Mouse (Mus musculus) thymus, postnatal 14 days (tissue): ENCODE results near the gene Mmab.

Experiments used
- DNase-seq: peaks from one replicate; pipeline ENCODE4 v3.0.0; 2021

The Mmab gene

DNA sequence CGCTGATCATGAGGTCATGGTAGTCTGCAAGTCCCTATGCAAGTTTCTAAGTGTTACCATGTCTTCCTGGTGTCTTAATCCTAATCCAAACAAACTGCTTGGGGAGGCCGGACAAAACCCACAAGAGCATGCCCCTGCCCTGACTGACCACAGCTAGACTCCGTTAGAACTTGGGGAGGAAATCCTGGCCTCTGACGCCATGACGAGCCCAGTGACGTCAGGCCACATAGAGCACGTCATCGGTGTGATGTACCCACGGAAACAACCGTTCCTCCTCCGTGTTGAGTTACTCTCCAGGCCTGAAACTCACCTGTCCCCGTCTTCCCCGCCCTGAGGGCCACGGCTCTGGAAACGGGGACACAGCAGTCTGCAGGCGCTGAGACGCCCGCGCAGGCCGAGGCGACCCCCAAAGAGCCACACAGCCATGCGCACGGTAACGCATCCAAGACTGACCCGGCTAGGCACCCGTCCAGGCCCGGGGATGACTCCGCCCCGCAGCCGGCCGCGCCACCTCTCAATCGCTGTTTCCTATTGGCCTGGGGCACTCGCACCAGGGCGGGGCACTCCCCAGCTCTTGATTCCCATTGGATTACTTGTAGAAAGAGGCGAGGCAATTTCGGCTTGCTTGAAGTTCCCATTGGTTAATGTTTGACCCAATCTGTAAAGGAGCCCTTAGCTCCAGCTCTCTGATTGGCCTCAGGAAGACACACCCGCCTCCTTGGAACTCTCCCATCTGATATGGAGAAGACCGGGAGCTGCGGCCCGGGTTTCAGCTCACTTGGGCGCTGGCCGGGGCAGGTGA, at the start of gene Mmab, which contains the start of gene Mvk:
Gene Mmab (minus strand): TSS at position 495 of the 802 bp plus-strand sequence.
Gene Mvk (plus strand): TSS at position 704 of the 802 bp plus-strand sequence.
- peak; percentile 97 for DNase-seq

DNA sequence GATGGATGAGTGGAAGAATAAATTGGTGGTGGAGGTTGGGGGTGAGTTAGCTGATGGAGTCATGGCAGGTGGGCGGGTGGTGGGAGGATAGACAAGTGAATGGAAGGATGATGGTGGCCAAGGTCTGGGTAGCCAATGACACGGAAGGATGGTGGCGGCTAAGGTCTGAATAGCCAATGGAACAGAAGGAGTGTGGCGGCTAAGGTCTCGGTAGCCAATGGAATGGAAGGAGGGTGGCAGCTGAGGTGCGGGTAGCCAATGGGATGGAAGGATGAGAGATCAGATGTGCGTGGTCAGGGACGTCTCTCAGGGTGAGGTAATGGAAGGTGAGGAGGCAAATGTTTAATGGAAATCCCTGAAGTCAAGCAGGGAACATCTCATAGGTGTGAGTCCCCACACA, 46.4 kb upstream of the Mmab start:
- no peak for DNase-seq

DNA sequence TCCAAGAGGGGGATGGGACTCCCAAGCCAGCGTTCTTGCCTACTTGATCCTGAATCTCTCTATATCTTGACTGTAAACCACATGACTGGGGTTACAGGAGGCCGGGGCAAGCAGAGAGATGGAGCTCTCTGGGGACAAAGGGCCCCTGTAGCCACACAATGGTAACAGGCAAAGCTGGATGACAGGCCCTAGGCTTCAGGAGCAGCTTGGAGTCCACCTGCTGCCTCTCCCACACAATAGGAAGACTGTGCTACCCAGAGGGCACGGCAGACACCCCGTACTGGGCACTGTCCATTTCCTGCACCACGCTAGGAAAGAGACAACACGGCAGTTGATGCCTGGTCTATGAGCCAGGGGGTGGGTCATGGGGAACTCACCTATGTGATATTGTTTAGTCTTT, 45.7 kb upstream of the Mmab start:
- DNase-seq = no peak

DNA sequence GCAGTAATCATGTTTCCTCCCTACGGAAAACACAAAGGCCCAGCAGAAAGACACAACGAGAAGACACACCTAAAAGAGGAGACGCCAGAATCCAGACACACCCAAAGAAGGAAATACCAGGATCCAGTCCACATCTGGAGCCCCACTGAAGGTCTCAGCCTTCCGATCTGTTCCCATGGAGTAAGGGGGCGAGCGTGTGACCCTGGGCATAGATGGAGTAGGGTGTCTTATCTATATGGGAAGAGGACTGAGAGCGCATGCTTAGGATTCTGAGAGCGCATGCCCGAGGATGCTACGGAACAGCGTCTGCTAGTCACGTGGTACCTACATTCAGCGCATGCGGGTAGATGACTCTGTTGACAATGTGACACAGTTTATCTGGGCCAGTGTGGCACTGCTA, 41.8 kb upstream of the Mmab start:
- no peak for DNase-seq

DNA sequence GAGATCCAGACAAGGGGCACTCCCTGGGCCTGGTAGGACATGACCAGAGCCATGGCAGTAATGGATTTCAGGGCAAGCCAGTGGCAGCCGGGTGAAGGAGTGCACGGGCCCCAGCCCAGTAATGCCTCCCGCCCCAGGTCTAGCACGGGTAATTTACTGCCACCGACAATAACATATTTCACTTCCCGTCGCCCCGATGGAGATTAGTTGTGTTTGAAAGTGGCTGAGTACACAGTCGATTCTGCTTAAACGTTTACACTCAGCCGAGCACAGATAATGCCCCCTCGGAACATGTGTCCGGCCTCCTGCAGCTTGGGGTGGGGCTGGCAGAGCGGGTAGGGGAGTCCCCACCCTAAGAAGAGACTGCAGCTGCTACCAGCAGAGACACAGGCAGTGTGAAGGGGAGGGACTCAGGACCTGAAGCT, 38.7 kb upstream of the Mmab start:
- DNase-seq = peak; percentile 58

DNA sequence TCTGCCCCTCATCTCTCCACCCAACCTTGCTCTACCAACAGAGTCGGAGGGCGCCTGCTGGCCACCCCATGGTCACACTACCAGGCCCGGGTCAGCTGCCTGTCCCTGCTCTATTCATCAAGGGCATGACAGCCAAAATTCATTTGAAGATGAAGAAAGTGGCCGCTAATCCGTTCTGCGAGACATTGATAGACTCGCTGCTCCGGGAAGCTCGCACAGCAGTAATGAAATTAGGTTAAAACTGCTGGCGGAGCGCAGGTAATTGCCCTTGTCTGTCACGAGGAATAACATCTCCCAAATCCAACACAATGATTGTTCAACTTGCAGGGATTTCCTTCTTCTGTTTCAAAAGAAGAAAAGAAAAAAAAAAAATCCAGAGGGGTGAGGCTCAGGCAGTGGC, 34.4 kb upstream of the Mmab start:
- DNase-seq = no peak

DNA sequence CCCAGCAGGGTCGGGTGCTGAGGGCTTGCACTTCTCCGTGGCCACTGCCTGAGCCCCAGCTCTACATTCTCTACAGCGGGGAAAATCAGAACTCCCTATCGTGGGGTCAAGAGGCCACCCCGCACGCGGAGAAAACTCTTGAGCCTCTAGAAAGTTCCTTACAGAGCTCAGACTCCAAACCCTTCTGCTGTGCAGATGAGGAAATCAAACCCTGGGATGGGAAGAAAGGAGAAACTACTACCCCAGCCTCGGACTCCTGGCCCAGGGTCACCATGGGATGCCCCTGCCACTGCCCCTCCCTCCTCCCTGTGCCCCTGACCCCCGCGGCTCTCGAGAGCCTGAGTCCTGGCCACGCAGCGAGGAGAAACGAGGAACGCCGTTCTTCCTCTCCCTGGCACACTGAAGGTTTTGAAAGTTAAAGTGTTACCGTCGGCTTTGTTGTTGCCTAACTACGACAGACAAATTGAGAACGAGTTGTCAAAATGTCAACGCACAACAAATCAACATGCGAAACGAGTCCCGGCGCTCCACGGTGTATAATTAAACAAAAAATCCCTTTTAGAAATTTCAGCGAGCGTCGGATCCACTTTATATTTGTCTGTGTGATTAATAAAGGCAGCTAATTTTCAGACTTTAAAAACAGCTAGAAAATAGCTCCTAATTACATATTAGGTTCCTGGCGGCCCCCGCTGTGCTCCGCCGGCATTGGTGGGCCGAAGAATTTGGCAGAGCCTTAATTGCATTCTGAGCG, 31.1 kb upstream of the Mmab start:
- no peak for DNase-seq

DNA sequence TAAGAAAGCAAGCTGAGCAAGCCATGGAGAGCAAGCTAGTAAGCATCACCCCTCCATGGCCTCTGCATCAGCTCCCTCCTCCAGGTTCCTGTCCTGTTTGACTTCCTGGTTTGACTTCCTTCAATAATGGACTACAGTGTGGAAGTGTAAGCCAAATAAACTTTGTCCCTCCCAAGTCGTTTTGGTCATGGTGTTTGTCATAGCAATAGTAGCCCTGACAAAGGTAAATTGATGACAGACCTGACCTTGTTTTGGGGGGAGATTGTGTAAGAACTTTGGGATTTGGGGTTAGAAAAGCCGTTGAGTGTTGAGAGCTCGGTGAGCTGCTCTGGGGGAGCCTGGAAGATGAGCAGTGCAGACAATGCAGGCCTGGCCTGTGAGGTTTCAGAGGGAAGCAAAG, 26.5 kb upstream of the Mmab start:
- no peak for DNase-seq

DNA sequence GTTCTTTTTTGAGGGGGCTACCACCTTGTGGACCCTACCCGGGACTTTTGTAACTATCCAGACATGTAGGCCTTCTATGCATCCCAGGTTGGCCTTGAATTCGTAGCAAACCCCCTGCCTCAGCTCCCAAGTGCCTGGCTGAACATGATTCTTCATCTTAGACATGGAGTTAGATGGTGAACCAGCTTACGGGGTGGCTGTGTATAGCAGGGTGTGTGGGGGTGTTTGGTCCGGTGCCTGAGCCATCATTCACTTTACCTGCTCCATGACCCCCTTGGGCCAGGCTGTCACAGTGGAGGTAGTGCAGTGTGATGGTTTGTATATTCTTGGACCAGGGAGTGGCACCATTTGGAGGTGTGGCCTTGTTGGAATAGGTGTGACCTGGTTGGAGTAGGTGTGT, 24.1 kb upstream of the Mmab start:
- DNase-seq = no peak

DNA sequence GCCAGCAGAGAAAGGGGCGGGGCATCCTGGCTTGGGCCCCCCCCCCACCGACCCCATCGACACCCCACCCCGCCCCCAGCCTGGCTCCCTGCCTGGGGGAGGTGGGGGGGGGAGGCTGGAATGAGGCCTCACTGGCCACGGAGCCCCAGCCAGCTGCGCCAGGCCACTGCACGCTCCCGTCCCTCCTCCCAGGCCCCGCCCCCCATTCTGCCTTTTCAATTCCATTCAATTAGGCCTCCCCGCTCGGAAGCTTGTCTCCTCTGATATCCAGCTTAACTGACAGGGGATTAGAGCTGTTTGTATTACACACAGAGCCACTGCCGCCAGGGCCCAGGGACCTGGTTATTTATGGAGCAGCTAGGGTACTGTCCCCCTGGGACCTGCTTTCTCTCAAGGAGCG, 23.6 kb upstream of the Mmab start:
- no peak for DNase-seq

DNA sequence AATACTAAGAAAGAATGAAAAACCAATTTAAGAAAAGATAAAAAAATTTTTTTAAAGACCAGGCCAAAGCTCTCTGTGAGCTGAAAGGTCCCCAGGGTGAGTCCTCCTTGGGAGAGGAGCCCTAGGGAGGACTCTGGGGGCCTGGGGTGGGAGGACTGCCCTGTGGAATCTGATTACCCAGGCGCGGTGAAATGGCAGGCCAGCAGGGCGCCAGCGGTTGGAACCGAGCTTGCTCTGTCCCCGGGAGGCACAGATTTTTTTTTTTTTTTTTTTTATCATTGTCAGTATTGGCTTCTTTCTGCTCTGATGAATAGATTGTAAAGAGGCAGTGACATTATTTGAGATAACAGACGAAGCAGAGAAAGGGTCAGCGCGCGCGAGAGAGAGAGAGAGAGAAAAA, 23.2 kb upstream of the Mmab start:
- DNase-seq = no peak

DNA sequence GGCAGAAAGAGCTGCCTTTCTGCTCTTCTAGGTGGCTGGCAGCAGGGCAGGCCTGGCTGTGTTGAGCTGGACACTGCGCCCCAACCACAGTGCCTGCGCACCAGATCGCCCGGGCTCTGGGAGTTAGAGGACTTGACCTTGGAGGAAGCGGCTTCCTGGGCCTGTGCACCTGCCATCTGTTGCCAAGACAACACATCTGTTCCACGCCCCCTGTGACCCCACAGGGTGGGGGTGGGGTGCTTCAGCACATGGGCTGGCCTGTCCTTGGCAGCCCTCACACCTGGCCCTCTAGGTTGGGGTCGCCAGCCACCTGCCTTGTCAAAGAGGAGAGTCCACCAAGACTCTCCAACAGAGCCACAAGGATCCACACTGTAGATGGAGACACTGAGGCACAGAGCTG, 21.8 kb upstream of the Mmab start:
- peak; percentile 61 for DNase-seq

DNA sequence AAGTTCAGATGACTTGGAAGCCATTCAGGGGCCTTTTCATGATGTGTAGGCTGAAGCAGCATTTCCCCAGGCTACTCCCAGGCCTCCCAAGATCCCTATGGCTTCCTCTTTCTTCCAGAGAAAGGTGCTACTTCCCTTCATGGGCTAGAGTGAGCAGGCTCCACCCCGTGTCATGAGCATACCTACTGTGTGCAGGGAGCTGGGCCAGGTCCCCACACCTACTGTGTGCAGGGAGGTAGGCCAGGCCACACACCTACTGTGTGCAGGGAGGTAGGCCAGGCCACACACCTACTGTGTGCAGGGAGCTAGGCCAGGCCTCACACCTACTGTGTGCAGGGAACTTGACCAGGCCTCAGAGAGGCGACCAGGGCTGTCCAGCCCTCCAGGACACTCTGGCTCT, 20.7 kb upstream of the Mmab start:
- DNase-seq = no peak

DNA sequence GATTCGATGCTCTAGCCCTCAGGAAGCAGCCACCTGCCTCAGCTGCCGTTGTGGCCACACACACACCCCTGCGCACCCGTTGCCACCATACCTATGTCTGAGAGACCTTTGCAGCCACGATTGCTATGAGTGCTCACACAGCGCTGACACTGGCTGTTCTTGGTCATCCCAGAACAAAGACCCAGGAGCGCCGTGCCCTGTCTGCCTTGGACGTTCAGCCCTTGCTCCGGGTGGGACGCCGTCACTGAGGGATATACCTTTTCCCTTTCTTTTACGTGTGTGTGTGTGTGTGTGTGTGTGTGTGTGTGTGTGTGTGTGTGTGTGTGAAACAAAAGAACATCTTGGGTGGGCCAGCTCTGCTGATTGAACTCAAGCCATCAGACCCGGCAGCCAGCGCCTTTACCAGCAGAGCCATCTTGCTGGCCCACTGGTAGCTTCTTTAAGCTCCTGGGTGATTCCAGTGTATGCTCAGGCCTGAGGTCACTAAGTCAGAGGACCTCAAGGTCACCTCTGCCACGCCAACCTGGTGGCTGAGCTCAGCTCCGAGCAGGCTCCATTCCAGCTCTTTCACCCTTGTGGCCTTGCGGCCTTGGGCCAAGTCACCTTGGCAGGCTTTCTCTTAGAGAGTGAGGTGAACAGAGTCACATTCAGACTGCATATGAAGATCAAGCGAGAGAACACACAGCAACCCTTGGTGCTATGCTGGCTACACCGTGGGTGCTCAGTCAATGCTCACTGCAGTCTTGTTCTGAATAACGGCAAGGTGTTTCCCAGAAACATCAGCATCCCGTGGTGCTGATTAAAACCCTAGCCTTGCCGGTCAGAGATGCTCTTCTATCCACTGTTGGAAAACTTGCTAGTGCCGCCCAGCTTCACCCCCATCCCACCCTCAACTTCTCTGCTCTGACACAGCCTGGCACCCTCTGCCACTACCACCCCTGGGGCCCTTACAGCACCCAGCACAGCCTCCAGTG, 18.5 kb upstream of the Mmab start:
- no peak for DNase-seq

DNA sequence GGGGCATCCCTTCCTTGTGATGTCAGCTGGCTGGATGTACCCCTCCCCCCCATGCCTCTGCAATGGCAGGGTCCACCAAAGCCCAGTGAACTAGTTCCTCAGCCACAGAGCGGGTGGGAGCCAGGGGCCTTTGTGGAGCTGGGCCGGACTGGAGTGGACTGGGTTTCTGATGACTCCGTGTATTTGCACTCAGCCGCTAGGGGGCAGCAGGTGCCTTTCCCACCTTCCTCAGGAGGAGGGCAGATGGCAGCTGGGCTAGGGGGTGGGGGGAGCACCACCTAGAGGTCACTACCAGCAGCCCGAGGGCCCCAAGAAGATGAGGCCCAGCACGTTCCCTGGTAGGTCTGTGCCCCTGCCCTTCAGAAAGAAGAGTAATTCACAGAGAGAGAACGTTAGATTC, 17.4 kb upstream of the Mmab start:
- DNase-seq = peak; percentile 90

DNA sequence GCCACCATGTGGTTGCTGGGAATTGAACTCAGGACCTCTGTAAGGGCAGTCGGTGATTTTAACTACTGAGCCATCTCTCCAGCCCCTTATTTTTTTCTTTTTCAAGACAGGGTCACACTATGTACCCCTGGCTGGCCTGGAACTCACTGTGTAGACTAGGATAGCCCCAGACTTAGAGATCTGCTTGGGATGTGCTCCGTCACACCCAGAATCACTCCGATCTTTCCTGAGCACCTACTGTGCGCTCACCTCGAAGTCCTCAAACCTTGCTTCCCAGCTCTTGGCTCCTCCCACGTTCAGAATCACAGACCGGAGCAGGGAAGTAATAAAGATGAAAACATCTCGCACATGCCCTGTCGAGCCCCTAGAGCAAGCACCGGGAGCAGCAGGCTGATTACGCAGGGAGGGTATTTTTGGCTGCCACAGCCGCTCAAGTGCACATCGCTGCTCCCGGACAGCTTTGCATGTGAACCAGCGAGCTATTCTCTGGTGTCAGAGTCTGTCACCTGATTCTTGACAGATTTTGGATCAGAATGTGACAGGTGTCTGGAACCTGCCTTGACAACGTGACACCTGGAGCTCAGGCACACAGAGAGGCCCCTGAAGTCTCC, 13.2 kb upstream of the Mmab start:
- no peak for DNase-seq

DNA sequence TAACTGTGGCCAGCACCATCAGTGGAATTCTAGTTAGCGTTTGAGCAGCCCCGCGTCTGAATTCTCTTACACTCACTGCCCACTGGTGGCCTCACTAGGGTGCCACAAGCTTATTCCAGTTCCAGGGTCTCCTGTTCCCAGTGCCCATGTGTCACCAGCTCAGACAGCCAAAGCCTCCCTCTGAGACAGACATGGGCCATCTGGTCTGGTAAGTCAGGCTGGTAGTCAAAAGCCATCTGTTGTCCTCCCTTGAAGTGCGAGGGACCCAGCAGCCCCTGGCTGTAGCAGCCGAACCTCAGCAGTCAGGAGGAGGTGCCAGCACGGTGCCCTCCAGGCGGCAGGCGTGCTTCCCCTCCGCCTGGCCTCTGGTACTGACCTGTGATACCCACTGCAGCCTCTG, 12.4 kb upstream of the Mmab start:
- no peak for DNase-seq

DNA sequence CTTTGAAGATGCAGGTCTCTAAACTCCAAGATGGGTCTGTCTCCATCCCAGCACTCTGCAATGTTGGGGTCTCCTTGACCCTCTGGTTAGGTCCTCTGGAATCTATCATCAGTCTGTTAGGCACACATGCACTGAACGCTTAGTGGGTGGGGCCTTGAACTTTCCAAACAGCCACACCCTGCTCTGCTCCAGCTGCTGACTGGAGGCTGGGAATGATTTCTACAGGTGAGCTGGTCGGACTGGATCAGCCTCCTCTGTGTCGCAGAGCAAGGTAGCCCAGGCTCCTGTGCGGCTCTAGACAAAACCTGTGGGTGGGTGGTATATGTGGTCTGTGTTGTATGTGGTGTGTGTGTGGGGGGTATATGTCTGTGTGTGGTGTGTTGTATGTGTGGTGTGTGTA, 5.2 kb upstream of the Mmab start:
- DNase-seq = no peak

DNA sequence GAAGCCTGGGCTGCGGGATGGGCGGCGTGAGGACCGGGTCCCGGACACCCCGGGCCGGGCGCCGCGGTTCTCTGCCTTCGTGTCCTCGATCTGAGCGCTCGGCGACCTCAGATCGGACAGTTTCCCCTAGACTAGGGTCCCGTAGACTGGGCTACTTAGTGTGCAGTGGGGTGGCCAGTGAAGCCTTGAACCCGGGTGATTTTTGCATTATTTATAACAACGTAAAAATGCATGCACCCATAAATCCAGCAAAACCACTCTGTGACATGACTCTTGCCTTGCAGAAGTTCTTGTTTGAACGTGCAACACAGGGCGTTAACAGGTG, 470 bp upstream of the Mmab start:
- no peak for DNase-seq

DNA sequence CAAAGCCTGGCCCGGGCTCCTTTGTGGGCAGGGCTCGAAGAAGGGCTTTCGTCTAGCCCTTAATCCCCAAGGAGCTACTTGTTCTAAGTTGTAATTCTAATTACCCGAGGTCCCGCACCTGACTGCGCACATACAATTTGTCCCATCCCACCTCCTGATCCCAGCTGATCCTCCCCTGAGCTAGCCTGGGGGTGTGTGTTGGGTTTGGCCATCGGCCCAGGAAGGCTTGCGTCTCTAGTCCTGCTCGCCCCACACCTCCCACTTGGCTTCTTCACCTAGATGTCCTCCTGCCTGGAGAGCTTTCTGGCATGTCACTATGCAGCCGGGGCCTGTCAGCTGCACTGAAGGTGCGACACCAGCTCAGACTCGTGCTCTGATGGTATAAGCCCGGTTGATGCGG, 8.3 kb downstream of the Mmab start:
- DNase-seq = no peak

DNA sequence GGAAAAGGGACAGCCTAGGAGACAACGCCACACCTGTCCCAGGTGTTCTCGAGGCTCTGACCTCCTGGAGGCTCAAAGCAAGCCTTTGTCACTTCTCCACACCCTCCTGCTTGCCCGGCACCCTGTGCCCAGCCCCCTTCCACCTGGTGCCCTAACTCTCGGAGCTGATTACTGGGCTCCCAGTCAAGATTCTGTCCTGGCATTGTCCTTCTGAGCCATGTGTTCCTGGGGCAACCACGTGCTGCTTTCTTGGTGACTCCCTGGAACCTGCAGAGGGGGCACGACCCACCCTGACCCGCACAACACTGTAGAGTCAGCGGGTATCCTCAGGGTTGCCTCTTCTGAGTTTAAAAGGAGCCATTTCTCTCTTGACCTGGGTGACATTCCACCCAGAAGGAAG, 9.5 kb downstream of the Mmab start:
- DNase-seq = no peak

DNA sequence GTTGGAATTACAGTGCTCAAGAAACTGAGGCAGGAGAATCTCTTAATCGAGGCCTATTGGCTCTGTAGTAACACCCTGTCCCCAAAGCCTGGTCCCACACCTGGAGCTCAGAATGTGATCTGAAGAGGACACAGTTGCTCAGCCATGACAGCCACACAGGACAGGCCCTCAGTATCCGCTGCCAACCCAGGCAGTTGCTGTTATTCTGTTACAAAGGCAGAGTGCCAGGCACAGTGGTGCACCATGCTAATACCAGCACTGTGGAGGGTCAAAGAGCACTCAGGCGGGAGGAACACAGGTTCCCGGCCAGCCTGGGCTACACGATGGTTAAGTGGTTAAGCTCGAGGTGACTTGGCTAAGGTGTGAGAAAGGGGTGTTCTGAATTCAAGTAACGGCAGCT, 14.1 kb downstream of the Mmab start:
- DNase-seq = no peak

DNA sequence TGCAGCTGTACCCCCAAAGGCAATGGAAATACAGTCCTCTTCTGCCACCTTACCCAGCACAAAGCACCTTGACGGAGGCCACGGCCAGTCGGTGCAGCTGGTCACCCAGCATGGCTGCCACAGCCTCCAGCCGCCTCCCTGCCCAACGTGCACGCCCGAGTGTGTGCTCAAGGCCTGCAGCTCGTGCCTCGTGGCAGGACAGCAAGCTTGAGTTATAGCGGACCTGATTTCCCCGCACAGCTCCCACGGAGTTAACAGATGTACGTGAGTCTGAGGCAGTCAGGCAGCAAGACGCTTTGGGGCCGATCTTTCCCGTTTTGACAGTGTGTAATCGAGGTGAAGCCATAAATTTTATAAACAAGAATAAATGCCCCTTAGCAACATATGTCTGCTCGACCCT, 15.2 kb downstream of the Mmab start:
- no peak for DNase-seq
